Mouse (Mus musculus) left cerebral cortex, adult 2 months (tissue): ENCODE measurements at regions not wholly inside any gene's neighbourhood (a gene's known extent, or its start where the extent isn't known, plus 50 kb on each side); places are given as distances from the start of the nearest gene placed in this dataset.

ENCODE experiments used
- DNase-seq, 2 experiments: peaks; one replicate each; pipeline ENCODE4 v3.0.0; 2021 to 2022; ENCODE audit warnings: low spot score in 2 of 2, mixed read lengths in 1 of 2; ENCODE audit errors: extremely low spot score in 1 of 2
- H3K27ac ChIP-seq: fragments of 200-600 bp; 2 replicates; pipeline ENCODE4 v1.8.1; 2022
- H3K4me3 ChIP-seq: fragments of 200-600 bp; 2 replicates; pipeline ENCODE4 v1.8.1; 2022
- CTCF ChIP-seq: fragments of 200-600 bp; IDR thresholded peaks from 2 replicates; pipeline ENCODE4 v1.8.1; 2022; ENCODE audit warnings: antibody characterized with exemption, mild to moderate bottlenecking, moderate library complexity
- intact Hi-C: fragments of 180-260 bp; cut with DNase I; formaldehyde crosslinking; loops from one replicate; pipeline ENCODE4 v1.15.1; 2025

DNA sequence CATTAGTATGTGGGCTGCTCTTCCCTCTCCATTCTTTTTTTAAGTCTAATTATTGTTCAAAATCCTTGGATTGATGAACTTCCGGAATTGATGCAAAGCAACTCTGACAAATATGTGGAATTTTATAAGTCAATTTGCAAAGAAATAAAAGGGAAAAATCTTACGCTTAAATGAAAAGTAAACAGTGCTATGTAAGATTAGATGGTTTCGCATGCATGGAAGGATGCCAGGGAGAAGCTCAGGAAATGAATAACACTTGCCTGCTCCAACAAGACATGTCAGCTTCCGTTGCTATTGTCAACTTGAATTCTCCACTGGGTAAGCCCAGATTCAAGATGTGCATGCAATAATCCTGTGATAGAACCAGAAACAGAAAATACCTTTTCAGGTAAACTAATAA, 357.2 kb upstream of the Actbl2 start:
- no peak for TF ChIP-seq CTCF
- no peak for DNase-seq

GRCm38 (mm10) chr13:110902994-110903644, 351.7 kb upstream of the Actbl2 start:
- TF ChIP-seq CTCF = no peak
- DNase-seq = peak; percentile 21 to 39
- no peak overlapping the region for H3K27ac ChIP-seq
- no peak overlapping the region for H3K4me3 ChIP-seq
- intact Hi-C loops = no loop called here

More for the DNA sequence above, 357.2 kb upstream of the Actbl2 start:
- intact Hi-C loops = no loop called here
- H3K4me3 ChIP-seq = no peak overlapping the region
- no peak overlapping the region for H3K27ac ChIP-seq

GRCm38 (mm10) chr13:110907319-110907955, 347.4 kb upstream of the Actbl2 start:
- no peak for TF ChIP-seq CTCF
- H3K4me3 ChIP-seq = no peak overlapping the region
- H3K27ac ChIP-seq = no peak overlapping the region
- intact Hi-C loops = no loop called here
- DNase-seq = no peak

DNA sequence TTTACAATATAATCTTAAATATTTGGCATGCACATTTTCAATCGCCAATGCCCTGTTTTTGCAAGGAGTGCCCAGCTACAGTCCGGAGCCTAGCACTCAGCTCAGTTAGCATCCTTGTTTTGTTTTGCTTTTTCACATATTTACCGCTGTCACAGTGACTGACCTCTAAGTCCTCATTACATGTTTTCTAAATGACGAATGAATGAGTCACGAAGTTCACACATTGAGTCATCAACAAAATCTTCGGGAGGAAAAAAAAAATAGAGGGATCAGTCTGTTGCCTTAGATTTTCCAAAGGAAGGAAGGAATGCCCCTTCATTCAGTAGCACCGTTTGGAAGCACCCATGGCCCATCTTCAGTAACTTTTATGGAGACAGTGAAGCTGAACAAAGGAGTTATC, 342.9 kb upstream of the Actbl2 start:
- no peak for DNase-seq
- TF ChIP-seq CTCF = no peak
- Histone ChIP-seq H3K27ac (no peak overlapping the region), H3K4me3 (no peak overlapping the region)
- intact Hi-C loops = no loop called here

GRCm38 (mm10) chr13:110913177-110913576, 341.6 kb upstream of the Actbl2 start:
- intact Hi-C loops = no loop called here
- no peak for TF ChIP-seq CTCF
- no peak for DNase-seq
- Histone ChIP-seq H3K4me3 (no peak overlapping the region), H3K27ac (no peak overlapping the region)

DNA sequence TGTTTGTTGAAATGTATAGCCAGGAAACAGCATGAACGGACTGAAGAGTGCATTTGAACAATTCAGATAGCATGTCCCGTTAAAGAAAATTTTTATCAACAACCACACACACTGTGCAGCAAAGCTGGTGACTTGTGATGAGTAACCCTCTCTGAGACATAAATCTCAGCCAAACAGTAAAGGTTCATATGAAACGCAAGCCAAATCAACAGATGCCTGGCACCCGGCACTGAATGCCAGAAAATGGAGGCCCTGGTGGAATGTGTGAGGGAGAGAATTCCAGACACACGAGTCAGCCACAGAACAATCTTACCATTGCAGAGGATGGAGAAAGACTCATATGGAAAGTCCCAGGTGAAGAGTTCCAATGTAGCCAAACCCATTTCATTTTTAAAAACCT, 341.1 kb upstream of the Actbl2 start:
- no peak overlapping the region; the same call in 1 of the 2 replicates for H3K27ac ChIP-seq
- DNase-seq = peak; percentile 41 to 42
- TF ChIP-seq CTCF = no peak
- H3K4me3 ChIP-seq = no peak overlapping the region
- intact Hi-C loops = no loop called here

DNA sequence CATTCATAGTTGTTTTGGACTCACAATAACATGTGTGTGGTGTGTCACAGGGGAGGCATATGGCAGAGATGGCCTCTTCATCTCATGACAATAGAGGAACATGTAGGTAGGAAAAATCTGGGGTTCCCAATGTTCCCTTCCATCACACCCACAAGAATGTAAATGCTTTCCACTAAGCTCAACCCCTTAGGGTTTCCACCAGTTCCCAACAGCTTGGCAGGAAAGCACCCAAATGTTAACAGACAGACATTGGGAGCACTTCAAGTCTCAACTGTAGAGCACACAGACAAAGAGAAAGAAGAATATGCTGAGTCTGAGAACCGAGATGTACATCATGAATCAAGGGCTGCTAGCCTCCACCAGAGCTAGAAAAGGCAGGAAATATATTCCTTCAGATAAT, 339.7 kb upstream of the Actbl2 start:
- intact Hi-C loops = no loop called here
- DNase-seq = no peak
- H3K27ac ChIP-seq = no peak overlapping the region
- no peak for TF ChIP-seq CTCF
- H3K4me3 ChIP-seq = no peak overlapping the region

DNA sequence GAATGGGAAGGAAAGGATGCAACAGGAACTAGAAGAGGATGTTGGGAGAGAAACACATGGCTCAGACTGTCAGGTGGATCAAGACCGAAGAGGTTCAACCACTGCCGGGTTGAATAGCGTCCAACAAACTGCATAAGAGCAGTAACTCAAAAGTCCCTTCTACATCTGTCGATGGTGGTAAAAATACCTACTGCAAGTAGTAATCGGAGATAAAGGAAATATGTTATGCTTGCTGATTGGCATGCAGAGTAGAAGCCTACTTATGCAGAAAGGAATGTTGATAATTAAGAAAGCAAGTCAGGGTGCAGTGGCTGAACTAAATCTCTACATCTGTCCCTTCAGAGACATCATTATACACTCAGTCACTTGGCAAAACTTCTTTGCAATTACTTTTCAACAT, 330.9 kb upstream of the Actbl2 start:
- Histone ChIP-seq H3K4me3 (no peak overlapping the region), H3K27ac (no peak overlapping the region)
- no peak for TF ChIP-seq CTCF
- DNase-seq = no peak
- intact Hi-C loops = no loop called here

- Histone ChIP-seq H3K27ac (no peak overlapping the region), H3K4me3 (no peak overlapping the region)
Observed at GRCm38 (mm10) chr13:110924897-110925296, 329.9 kb upstream of the Actbl2 start.

GRCm38 (mm10) chr13:110928143-110928542, 326.7 kb upstream of the Actbl2 start:
- Histone ChIP-seq H3K27ac (no peak overlapping the region), H3K4me3 (no peak overlapping the region)
- TF ChIP-seq CTCF = no peak
- intact Hi-C loops = no loop called here
- no peak for DNase-seq

More at GRCm38 (mm10) chr13:110924897-110925296, 329.9 kb upstream of the Actbl2 start:
- TF ChIP-seq CTCF = no peak
- intact Hi-C loops = no loop called here
- DNase-seq = no peak

- no peak for DNase-seq
- Histone ChIP-seq H3K27ac (no peak overlapping the region), H3K4me3 (no peak overlapping the region)
- no peak for TF ChIP-seq CTCF
- intact Hi-C loops = no loop called here
Observed at GRCm38 (mm10) chr13:110928894-110929293, 325.9 kb upstream of the Actbl2 start.

DNA sequence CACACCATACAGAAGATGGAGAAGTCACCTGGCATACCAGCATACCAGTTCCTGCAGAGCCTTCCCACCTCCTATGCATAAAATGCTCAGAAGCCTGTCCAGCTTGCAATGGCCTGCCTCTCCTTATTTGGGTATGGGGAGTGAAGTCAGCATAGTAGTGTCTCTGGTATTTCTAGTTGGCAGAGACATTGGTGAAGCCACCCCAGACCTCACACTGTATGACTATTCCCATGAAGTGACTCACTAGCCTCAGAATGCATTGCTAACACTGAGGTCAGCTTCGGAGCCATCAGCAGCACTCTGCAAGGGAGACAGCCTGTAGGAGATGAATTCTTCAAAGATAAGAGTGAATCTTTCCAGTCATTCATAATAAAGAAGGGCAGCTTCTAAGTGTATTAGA, 325.2 kb upstream of the Actbl2 start:
- DNase-seq = no peak
- no peak for TF ChIP-seq CTCF
- H3K27ac ChIP-seq = no peak overlapping the region
- H3K4me3 ChIP-seq = no peak overlapping the region
- intact Hi-C loops = no loop called here

DNA sequence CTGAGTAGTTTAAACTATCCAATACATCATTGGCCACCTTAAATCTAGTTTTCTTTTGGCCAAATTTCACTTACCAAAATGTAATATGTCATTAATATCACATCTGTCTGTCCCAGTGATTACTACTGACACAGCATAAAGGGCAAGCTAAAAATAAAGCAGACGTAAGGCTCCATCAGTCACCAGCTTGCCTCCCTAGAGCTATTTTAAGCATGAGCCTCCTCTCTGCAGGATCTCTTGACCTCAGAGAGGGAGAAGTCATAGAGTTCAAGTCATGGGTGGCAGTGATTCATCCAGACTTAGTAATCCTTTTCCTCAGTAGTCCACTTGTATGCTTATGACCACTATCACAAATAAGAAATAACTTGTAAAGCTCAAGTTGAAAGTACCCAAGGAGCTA, 313.2 kb upstream of the Actbl2 start:
- no peak for DNase-seq
- Histone ChIP-seq H3K4me3 (no peak overlapping the region), H3K27ac (no peak overlapping the region)
- intact Hi-C loops = no loop called here
- no peak for TF ChIP-seq CTCF
